ENCODE assay signal across 8 mouse cellular contexts in genomic region chr9:111497074-111497811, GRCm38 (mm10). TPM values are rescaled to one million over a fixed set of nuclear protein-coding genes. Genes with fewer than 3 reads are reported as not detected.
A peak's percentile ranks its signal among the peaks of the same experiment; 100 is the strongest.
DNase-seq lines count a peak whose midpoint lies in the region; ATAC-seq lines count a peak whose summit lies in the region.

No protein-coding gene starts in this region.

- H3K4me1 ChIP-seq in forebrain, embryonic 14.5 days (ENCODE audit: control insufficient read depth, insufficient read depth, low read length): no peaks in the 10 kb centered on the region
- no peaks in the 10 kb centered on the region for H3K4me1 ChIP-seq in hindbrain, embryonic 12.5 days

- H3K9me3 ChIP-seq in forebrain, embryonic 14.5 days (replicated peaks; ENCODE audit: control insufficient read depth, low read length): no peaks in the 10 kb centered on the region
- H3K9me3 ChIP-seq in hindbrain, embryonic 12.5 days (replicated peaks): no peaks in the 10 kb centered on the region

- 34% methylated on average over 9 of the region's 9 CpGs for WGBS in forebrain, embryonic 14.5 days
- WGBS in hindbrain, embryonic 12.5 days: 32% methylated on average over 9 of the region's 9 CpGs

- H3K4me3 ChIP-seq in forebrain, embryonic 14.5 days (ENCODE audit: low read depth, low read length): no peak overlapping the region
- no peak overlapping the region for H3K4me3 ChIP-seq in hindbrain, embryonic 12.5 days

- H3K9ac ChIP-seq in forebrain, embryonic 14.5 days (ENCODE audit: low read length): no peak overlapping the region
- no peak overlapping the region for H3K9ac ChIP-seq in hindbrain, embryonic 12.5 days

- no peak overlapping the region for H3K4me2 ChIP-seq in forebrain, embryonic 14.5 days (ENCODE audit: low read length)
- H3K4me2 ChIP-seq in hindbrain, embryonic 12.5 days (replicated peaks): no peak overlapping the region

- no peaks in the 10 kb centered on the region for H3K27me3 ChIP-seq in forebrain, embryonic 14.5 days (replicated peaks; ENCODE audit: control insufficient read depth, insufficient read depth, low read length)
- H3K27me3 ChIP-seq in hindbrain, embryonic 12.5 days: no peaks in the 10 kb centered on the region

- ATAC-seq in forebrain, embryonic 14.5 days: peak; percentile 86
- peak; percentile 72; the same call in 1 of the 2 replicates for ATAC-seq in hindbrain, embryonic 12.5 days (ENCODE audit: low FRiP score)

- H3K27ac ChIP-seq in forebrain, embryonic 14.5 days (ENCODE audit: low read depth, low read length): no peak overlapping the region
- 0 out of 2 replicates have a peak overlapping the region, but pooled peaks have one; percentile 19 for H3K27ac ChIP-seq in hindbrain, embryonic 12.5 days

- no peaks in the 10 kb centered on the region for H3K36me3 ChIP-seq in forebrain, embryonic 14.5 days (ENCODE audit: control insufficient read depth, insufficient read depth, low read length)
- H3K36me3 ChIP-seq in hindbrain, embryonic 12.5 days: no peaks in the 10 kb centered on the region

- peak; percentile 84 for DNase-seq in MN1 (ENCODE audit: low spot score)
- peak; percentile 61 for DNase-seq in cerebellum, adult 11-12 months
- peak; percentile 91 for DNase-seq in forebrain, embryonic 14.5 days (ENCODE audit: low spot score)
- DNase-seq in layer of hippocampus, adult 9-10 months (ENCODE audit: low spot score): peak; percentile 67
- peak; percentile 47 for DNase-seq in lung, postnatal 25 days (ENCODE audit: low spot score)
- DNase-seq in retina, embryonic 14.5 days (ENCODE audit: low spot score): peak; percentile 92
- peak; percentile 78 for DNase-seq in thymus, postnatal 4 days

RNA-seq across cellular contexts. Expression of gene Dclk3, which starts 58.4 kb away (rescaled TPM):
- polyA plus RNA-seq in forebrain, embryonic 14.5 days (2014; fragmentation: Nextera tagmentation; extraction: Ambion mirVana): 2.1 and 3.0 TPM in 2 replicates
- polyA plus RNA-seq in hindbrain, embryonic 12.5 days (2016; fragmentation: Nextera tagmentation; extraction: Ambion mirVana): 1.8 and 2.7 TPM in 2 replicates
